Mouse (Mus musculus): ENCODE results near the gene Wfikkn2.

DNA sequence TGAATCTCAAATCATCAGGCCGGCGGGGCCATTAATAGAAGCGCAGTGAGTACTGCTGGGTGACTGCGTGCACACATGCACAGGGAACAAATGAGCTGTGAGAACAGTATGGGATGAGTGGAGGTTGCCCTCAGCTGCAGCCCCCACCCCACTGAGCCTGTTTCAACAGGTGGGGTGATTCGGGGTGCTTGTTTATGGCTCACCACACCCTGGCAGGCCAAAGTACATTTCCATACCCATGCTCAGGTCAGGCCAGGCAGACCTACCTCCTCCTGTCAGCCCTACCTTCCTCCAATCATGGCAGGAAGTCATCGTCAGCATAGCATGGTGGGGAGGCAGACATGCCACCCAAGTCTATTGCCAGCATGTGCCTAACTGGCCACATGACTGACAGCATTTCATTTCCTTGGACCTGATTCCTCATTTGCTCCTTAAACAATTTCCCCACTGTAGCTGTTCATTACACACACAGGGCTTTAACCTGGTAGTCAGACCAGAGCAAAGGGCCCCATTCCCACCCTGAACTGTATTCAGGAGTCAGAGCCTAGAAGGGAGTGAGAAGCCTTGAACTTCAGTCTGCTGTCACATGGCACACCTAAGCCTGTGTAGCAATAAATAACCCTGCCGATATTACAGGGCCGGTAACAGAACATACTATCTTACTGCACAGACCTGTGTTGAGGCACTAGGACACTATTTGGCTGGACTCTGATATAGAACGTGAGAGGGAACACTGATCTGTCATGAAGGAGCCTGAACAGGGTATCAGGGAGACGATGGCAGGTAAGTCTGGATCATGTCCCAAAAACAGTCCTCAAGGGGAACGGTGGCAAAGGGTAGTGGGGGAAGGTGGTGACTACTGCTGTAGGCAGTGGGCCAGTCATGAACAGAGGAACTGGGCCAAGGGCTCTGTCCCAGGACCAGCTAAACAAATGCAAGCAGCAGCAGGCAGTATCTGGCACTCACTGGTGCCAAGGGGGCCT lies 35.7 kb upstream of the Wfikkn2 start, which contains the start of gene Gm21885:
- TF ChIP-seq CTCF (IDR thresholded peaks at IDR 0.05; ENCODE audit: low read depth, low read length): no peak
- no peak for TF ChIP-seq POLR2A (IDR thresholded peaks at IDR 0.05; ENCODE audit: borderline replicate concordance, low read depth, low read length)

All from bone marrow macrophage, adult 2 months (primary cell).